Mouse (Mus musculus): Measurements from ENCODE around the gene Sdf2l1.

GRCm38 (mm10) chr16:17151874-17152273, 19.7 kb upstream of the Sdf2l1 start:
- TF ChIP-seq CTCF (IDR thresholded peaks at IDR 0.05; ENCODE audit: borderline replicate concordance, insufficient read depth, low read depth, low read length) (no peak), POLR2A (IDR thresholded peaks at IDR 0.05; ENCODE audit: borderline replicate concordance, insufficient read depth, low read length) (no peak)

All from cerebellum, adult 2 months (tissue).